Mouse (Mus musculus) myocyte (in vitro differentiated cells): ENCODE data around the gene Ciart.
"Not testable (repeated sequence)": the region's sequence is repeated elsewhere in the genome, so short reads cannot be mapped to it uniquely, and the experiment has no call there.

Experiments
- POLR2A ChIP-seq: IDR thresholded peaks from one replicate; pipeline ENCODE4 v1.6.1; 2011; ENCODE audit warnings: low read depth, mild to moderate bottlenecking, control low read depth, moderate library complexity; ENCODE audit not compliant: insufficient read length
- POLR2AphosphoS2 ChIP-seq: IDR thresholded peaks from one replicate; pipeline ENCODE4 v1.6.1; 2011; ENCODE audit warnings: low read depth, control low read depth; ENCODE audit not compliant: insufficient read length
- TCF3 ChIP-seq: IDR thresholded peaks from one replicate; pipeline ENCODE4 v1.6.1; 2011; ENCODE audit warnings: low read depth, control low read depth; ENCODE audit not compliant: insufficient read length
- USF1 ChIP-seq: IDR thresholded peaks from one replicate; pipeline ENCODE4 v1.6.1; 2011; ENCODE audit warnings: low read depth, mild to moderate bottlenecking, control low read depth, moderate library complexity

GRCm38 (mm10) chr3:95895501-95895900 is 13.4 kb upstream of the Ciart start:
- not testable (repeated sequence) for TF ChIP-seq POLR2A, USF1, POLR2AphosphoS2, TCF3
